Mouse (Mus musculus): Measurements from ENCODE around the gene Ccr10.

DNA sequence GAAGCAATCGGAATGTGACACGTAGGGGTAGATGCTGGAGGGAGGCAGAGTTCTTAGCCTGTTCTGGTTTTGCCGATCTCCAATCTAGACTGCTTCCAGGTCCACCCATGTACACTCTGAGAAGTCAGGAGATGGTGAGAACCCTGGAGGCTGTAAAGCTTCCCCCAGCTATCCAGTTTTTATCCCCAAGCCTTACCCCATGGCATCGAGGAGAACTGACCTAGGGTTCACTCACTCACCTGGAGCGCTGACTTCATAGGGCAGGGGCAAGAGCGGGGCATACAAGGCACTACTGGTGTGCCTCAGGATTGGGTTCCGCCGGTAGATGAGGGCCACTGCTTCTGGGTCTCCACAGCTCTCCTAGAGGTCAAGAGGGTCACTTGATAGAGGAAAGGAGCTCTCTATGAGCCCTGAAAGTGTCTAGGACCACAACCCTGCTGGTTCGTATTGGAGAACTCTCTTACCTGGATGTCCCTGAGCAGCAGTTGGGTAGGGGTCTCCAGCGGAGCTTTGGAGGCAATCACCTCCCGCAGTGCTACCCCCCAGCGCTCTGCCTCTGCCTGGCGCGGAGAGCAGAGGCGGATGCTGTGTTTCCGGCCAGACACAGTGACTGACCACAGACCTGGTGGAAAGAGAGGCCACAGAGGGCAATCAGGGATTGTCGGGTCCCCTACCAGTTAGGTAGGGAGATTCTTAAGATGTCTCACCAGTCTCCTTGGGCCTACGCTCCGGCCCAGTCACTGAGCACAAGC, 7.9 kb downstream of the Ccr10 start:
- no peak for TF ChIP-seq CTCF (IDR thresholded peaks at IDR 0.05; ENCODE audit: control insufficient read depth, insufficient read depth, insufficient replicate concordance, low read depth, low read length)
- no peak for TF ChIP-seq POLR2A (IDR thresholded peaks at IDR 0.05; ENCODE audit: control insufficient read depth, low read depth, low read length)

Measured in testis, adult 2 months (tissue).